Mouse (Mus musculus) cerebellum, postnatal 10 days (tissue): Measurements from ENCODE around the gene Fam168b.

Experiments used
- DNase-seq, 2 experiments: peaks; one replicate each; pipeline ENCODE4 v3.0.0; 2021; ENCODE audit warnings: mixed read lengths in 2 of 2

The Fam168b gene

GRCm38 (mm10) chr1:34842887-34843618, at the start of gene Fam168b:
Fam168b (minus strand) TSS chr1:34843065.
- peak; percentile 94 to 95 for DNase-seq

- no peak for DNase-seq
These were observed 49.6 kb upstream of the Fam168b start for GRCm38 (mm10) chr1:34892466-34892865.

GRCm38 (mm10) chr1:34891559-34892289, 48.9 kb upstream of the Fam168b start:
- DNase-seq: peak; percentile 79 to 81

GRCm38 (mm10) chr1:34883776-34884175, 40.9 kb upstream of the Fam168b start:
- DNase-seq: no peak

- DNase-seq: no peak
These were observed 36.7 kb upstream of the Fam168b start for GRCm38 (mm10) chr1:34879611-34880010.

- DNase-seq: no peak
These were observed 30.7 kb upstream of the Fam168b start for GRCm38 (mm10) chr1:34873551-34873950.

GRCm38 (mm10) chr1:34871170-34871569, 28.3 kb upstream of the Fam168b start:
- no peak for DNase-seq

GRCm38 (mm10) chr1:34869231-34869630, 26.4 kb upstream of the Fam168b start:
- no peak for DNase-seq

- no peak for DNase-seq
These were observed 25.5 kb upstream of the Fam168b start for GRCm38 (mm10) chr1:34868391-34868790.

- DNase-seq: no peak
These were observed 24.7 kb upstream of the Fam168b start for GRCm38 (mm10) chr1:34867574-34867955.

- peak; percentile 95 to 96 for DNase-seq
These were observed 24.1 kb upstream of the Fam168b start for GRCm38 (mm10) chr1:34866815-34867573.

GRCm38 (mm10) chr1:34865866-34866265, 23.0 kb upstream of the Fam168b start:
- no peak for DNase-seq

GRCm38 (mm10) chr1:34864243-34864642, 21.4 kb upstream of the Fam168b start:
- DNase-seq: no peak

- DNase-seq: no peak
These were observed 20.5 kb upstream of the Fam168b start for GRCm38 (mm10) chr1:34863323-34863722.

GRCm38 (mm10) chr1:34862877-34863276, 20.0 kb upstream of the Fam168b start:
- DNase-seq: no peak

GRCm38 (mm10) chr1:34860205-34860604, 17.3 kb upstream of the Fam168b start:
- peak in 1 of 2 experiments; percentile 17 for DNase-seq

GRCm38 (mm10) chr1:34859761-34860160, 16.9 kb upstream of the Fam168b start:
- DNase-seq: no peak

- DNase-seq: no peak
These were observed 15.8 kb upstream of the Fam168b start for GRCm38 (mm10) chr1:34858671-34859070.

GRCm38 (mm10) chr1:34855056-34855739, 12.3 kb upstream of the Fam168b start:
- no peak for DNase-seq

- no peak for DNase-seq
These were observed 10.9 kb upstream of the Fam168b start for GRCm38 (mm10) chr1:34853786-34854185.

- no peak for DNase-seq
These were observed 9.4 kb upstream of the Fam168b start for GRCm38 (mm10) chr1:34852116-34852878.

GRCm38 (mm10) chr1:34851562-34851961, 8.7 kb upstream of the Fam168b start:
- DNase-seq: no peak
